Mouse (Mus musculus) midbrain, embryonic 14.5 days (tissue): ENCODE results near the gene Rpl3. TPM values are rescaled to one million over a fixed set of nuclear protein-coding genes. Genes with fewer than 3 reads are reported as not detected.

ENCODE experiments used
- ATAC-seq: fragments of 200-750 bp; cut with Nextera tagmentation; 2 replicates; pipeline ENCODE4 v1.8.0; 2017; ENCODE audit warnings: moderate number of reproducible peaks, moderate library complexity; ENCODE audit not compliant: low FRiP score, low TSS enrichment
- DNase-seq: peaks from one replicate; pipeline ENCODE4 v3.0.0-alpha.2; 2015
- H3K27ac ChIP-seq: fragments of 300-500 bp; sonication (generic); replicated peaks from 2 replicates; pipeline ENCODE4 v1.5.1; 2014; ENCODE audit warnings: mild to moderate bottlenecking, low read depth, low read length, moderate library complexity
- H3K27me3 ChIP-seq: fragments of 300-500 bp; sonication (generic); 2 replicates; pipeline ENCODE4 v1.6.1; 2014; ENCODE audit warnings: low read length, control low read depth, mixed read lengths; ENCODE audit not compliant: control insufficient read depth, insufficient read depth
- H3K36me3 ChIP-seq: fragments of 300-500 bp; sonication (generic); 2 replicates; pipeline ENCODE4 v1.6.1; 2014; ENCODE audit warnings: low read length, control low read depth; ENCODE audit not compliant: control insufficient read depth, insufficient read depth
- H3K4me1 ChIP-seq: fragments of 300-500 bp; sonication (generic); 2 replicates; pipeline ENCODE4 v1.6.1; 2014; ENCODE audit warnings: mild to moderate bottlenecking, antibody characterized with exemption, low read length, control low read depth; ENCODE audit not compliant: control insufficient read depth, insufficient read depth
- H3K4me2 ChIP-seq: fragments of 300-500 bp; sonication (generic); 2 replicates; pipeline ENCODE4 v1.6.1; 2014; ENCODE audit warnings: mild to moderate bottlenecking, low read length, moderate library complexity
- H3K4me3 ChIP-seq: fragments of 300-500 bp; sonication (generic); replicated peaks from 2 replicates; pipeline ENCODE4 v1.5.1; 2014; ENCODE audit warnings: low read depth, low read length
- H3K9ac ChIP-seq: fragments of 300-500 bp; sonication (generic); replicated peaks from 2 replicates; pipeline ENCODE4 v1.6.1; 2014; ENCODE audit warnings: mild to moderate bottlenecking, low read length, moderate library complexity
- H3K9me3 ChIP-seq: fragments of 300-500 bp; sonication (generic); 2 replicates; pipeline ENCODE4 v1.6.1; 2016; ENCODE audit warnings: low read length, control low read depth, mixed read lengths; ENCODE audit not compliant: control insufficient read depth
- WGBS: fragments of 180-500 bp; shearing (Covaris S2); extraction: QIAGEN DNeasy Blood & Tissue Kit; methylation state at CpG from one replicate; pipeline ENCODE4 v1.1.7; 2014; 5-methylcytosine and 5-hydroxymethylcytosine counted together
- polyA plus RNA-seq: library from polyadenylated mRNA; unstranded; fragments of >200 nt; fragmentation: Nextera tagmentation; extraction: Ambion mirVana; gene quantifications from 2 replicates; pipeline ENCODE4 v1.2.1, GENCODE M21; 2014

The Rpl3 gene
- polyA plus RNA-seq, 1 experiment from 2014 or later: 724 TPM

DNA sequence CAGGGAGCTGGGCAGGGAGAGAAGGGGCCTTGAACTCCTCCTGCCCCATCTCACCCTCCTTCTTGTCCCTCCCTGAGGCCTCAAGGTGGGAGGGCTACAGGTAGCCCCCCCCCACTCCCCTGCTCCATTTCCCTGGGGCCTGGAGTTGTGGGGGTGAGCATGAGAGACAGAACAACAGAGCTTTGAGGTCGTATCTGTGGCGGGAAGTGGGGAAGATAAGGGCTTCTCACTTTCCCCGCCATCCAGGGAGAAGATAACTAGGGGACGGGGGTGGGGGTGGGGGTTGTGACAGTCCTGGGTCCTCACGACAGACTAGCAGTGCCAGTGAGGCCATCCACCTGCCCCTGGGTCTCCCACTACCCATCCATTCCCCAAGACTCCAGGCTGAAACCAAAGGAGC is 43.7 kb downstream of the Rpl3 start:
- Histone ChIP-seq H3K27me3 (no peaks in the 10 kb centered on the region; the same call in 1 of the 2 replicates), H3K4me3 (no peak overlapping the region), H3K4me2 (no peak overlapping the region), H3K9me3 (no peaks in the 10 kb centered on the region), H3K4me1 (no peaks in the 10 kb centered on the region), H3K36me3 (no peaks in the 10 kb centered on the region), H3K9ac (no peak overlapping the region), H3K27ac (no peak overlapping the region)
- no peak for DNase-seq
- WGBS: 71% methylated on average over 5 of the region's 5 CpGs
- no peak for ATAC-seq

DNA sequence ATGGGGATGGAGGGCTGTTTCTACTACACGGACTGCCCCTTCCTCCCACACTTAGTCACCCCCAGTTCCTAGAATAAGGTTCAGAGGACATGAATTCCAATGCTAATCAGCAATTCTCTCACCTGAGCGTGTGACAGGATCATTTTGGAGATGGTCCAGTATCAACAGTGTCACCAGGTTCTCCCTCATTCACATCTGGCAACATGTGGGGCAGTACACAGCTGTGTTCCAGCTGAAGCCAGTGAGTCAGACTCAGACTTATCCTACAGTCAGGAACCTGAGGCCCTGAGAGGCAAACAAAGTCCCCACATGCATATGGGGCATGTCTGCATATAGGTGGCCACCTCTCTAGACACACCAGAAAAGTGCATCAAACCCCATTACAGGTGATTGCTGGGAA is 44.4 kb downstream of the Rpl3 start:
- 71% methylated on average over 2 of the region's 2 CpGs for WGBS
- no peak overlapping the region for H3K4me2 ChIP-seq
- no peak overlapping the region for H3K27ac ChIP-seq
- H3K9me3 ChIP-seq: no peaks in the 10 kb centered on the region
- H3K9ac ChIP-seq: no peak overlapping the region
- H3K4me3 ChIP-seq: no peak overlapping the region
- H3K27me3 ChIP-seq: no peaks in the 10 kb centered on the region; the same call in 1 of the 2 replicates
- DNase-seq (no peak), ATAC-seq (no peak)
- H3K4me1 ChIP-seq: no peaks in the 10 kb centered on the region
- no peaks in the 10 kb centered on the region for H3K36me3 ChIP-seq

DNA sequence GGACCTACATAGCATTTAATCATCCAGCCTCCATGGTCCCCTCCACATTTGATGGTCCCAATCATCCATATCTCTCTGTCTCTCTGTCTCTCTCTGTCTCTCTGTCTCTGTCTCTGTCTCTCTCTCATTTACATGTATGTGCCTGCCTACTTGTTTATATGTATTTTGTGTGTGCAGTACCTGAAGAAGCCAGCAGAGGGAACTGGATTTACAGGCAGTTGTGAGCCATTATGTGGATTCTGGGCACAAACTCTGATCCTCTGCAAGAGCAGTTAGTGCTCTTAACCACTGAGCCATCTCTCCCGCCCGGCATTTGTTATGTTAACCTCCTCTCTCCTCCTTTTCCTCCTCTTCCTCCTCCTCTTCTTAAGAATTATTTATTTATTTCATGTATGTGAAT is 45.9 kb downstream of the Rpl3 start:
- H3K27ac ChIP-seq: no peak overlapping the region
- no peaks in the 10 kb centered on the region for H3K9me3 ChIP-seq
- no peaks in the 10 kb centered on the region for H3K4me1 ChIP-seq
- no peak overlapping the region for H3K4me3 ChIP-seq
- no peak for ATAC-seq
- H3K4me2 ChIP-seq: no peak overlapping the region
- no peak overlapping the region for H3K9ac ChIP-seq
- no peaks in the 10 kb centered on the region for H3K36me3 ChIP-seq
- H3K27me3 ChIP-seq: no peaks in the 10 kb centered on the region; the same call in 1 of the 2 replicates
- 97% methylated on average over 2 of the region's 2 CpGs for WGBS
- DNase-seq: no peak

DNA sequence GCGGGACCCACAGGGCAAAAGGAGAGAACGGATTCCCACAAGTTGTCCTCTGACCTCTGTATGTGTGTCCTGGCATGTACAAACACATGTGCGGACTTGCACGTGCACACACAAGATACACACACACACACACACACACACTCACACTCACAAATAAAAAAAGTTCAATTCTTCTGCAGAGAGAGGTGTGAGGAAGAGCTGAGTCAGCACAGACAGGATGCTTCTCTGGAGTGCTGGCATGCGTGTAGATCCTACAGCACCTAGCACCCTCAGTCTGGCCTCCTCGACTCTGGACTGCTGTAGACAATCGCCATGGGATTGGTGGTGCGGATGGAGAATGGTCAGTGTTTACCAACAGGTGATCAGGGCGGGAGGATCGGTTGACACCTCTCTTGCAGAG is 47.4 kb downstream of the Rpl3 start:
- Histone ChIP-seq H3K36me3 (no peaks in the 10 kb centered on the region), H3K9ac (no peak overlapping the region), H3K4me1 (no peaks in the 10 kb centered on the region), H3K27me3 (no peaks in the 10 kb centered on the region), H3K9me3 (no peaks in the 10 kb centered on the region), H3K4me3 (no peak overlapping the region), H3K4me2 (no peak overlapping the region), H3K27ac (no peak overlapping the region)
- DNase-seq (no peak), ATAC-seq (no peak)
- WGBS: 92% methylated on average over 10 of the region's 10 CpGs

DNA sequence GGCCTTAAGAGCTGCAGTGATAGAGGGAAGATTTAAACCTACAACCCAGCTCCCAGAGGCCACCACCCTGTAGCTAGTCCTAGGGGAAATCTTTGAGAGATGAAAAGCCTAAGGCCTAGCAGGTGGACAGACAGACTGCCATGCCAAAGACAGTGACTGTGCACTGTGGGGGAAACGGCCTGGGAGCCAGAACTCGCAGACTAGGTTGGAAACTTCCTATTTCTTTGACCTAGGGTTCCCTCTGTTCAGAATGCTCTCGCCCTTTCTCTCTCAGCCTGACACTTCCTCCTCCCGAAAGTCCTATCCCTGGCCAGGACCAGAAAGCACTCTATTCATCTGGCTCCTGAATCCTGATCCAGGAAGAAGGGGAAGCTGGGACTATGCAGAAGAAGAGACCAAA is 49.5 kb downstream of the Rpl3 start:
- no peak for DNase-seq

DNA sequence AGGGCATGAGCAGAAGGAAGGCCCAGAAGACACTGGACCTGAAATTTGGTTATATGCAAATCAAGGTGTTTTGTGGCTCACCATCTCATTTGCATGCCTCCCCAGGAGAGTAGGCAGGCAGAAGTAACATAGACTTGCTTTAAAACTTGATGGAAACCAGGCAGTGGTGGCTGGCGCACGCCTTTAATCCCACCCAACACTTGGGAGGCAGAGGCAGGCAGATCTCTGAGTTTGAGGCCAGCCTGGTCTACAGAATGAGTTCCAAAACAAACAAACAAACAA is 53.6 kb downstream of the Rpl3 start:
- WGBS: 100% methylated on average over 2 of the region's 2 CpGs
- H3K4me3 ChIP-seq: no peak overlapping the region
- DNase-seq: no peak

More for the DNA sequence above, 49.5 kb downstream of the Rpl3 start:
- H3K4me3 ChIP-seq: no peak overlapping the region
- no peaks in the 10 kb centered on the region for H3K36me3 ChIP-seq
- no peak overlapping the region for H3K4me2 ChIP-seq
- ATAC-seq: no peak
- H3K27ac ChIP-seq: no peak overlapping the region
- H3K27me3 ChIP-seq: no peaks in the 10 kb centered on the region
- H3K9ac ChIP-seq: no peak overlapping the region
- no peaks in the 10 kb centered on the region for H3K4me1 ChIP-seq
- WGBS: 70% methylated on average over 4 of the region's 4 CpGs
- H3K9me3 ChIP-seq: no peaks in the 10 kb centered on the region

DNA sequence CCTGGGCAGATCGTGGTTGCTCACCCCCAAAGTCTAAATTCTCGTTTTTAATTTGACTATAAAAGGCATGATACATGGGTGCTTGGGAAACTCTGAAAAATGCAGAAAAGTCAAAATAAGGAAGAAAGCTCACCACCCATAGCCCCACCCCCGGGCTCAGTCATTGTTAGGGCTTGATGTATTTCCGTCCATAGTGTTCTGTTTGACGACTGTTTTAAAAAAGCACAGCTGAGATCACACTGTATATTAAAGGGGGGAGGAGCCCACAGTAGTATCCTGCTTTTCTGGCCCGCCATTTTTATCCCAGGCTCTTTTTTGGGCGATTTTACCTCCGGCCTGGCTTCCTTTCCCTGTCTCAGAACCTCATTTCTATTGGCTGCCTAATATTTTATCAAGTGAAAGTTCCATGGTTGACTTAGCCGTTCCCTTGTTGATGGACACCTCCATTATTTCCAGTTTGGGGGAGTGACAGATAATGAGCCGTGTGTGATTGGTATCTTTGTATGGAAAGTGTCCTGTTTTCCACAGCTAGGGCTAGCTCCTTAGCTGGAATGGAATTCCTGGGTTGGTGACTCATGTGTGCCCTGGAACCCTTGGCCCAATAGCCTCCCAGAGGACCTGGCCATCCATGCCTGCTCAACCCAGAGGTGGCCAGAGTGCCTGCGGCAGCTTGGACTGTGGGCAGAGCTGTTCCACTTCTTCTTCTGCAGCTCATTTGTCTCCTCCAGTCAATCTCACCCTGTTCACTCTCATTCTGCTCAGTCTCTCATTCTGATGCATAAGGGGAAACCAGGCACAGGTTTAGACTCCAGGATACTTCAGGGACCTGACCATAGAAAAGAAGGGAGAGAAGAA is 54.2 kb downstream of the Rpl3 start:
- Histone ChIP-seq H3K36me3 (no peaks in the 10 kb centered on the region), H3K4me3 (no peak overlapping the region), H3K4me1 (no peaks in the 10 kb centered on the region), H3K4me2 (no peak overlapping the region), H3K27me3 (no peaks in the 10 kb centered on the region), H3K9ac (no peak overlapping the region), H3K9me3 (no peaks in the 10 kb centered on the region), H3K27ac (no peak overlapping the region)
- DNase-seq (no peak), ATAC-seq (no peak)
- WGBS: 83% methylated on average over 11 of the region's 11 CpGs

More for the DNA sequence above, 53.6 kb downstream of the Rpl3 start:
- Histone ChIP-seq H3K4me1 (no peaks in the 10 kb centered on the region), H3K4me2 (no peak overlapping the region), H3K9ac (no peak overlapping the region), H3K27ac (no peak overlapping the region), H3K27me3 (no peaks in the 10 kb centered on the region), H3K9me3 (no peaks in the 10 kb centered on the region), H3K36me3 (no peaks in the 10 kb centered on the region)
- ATAC-seq: no peak

DNA sequence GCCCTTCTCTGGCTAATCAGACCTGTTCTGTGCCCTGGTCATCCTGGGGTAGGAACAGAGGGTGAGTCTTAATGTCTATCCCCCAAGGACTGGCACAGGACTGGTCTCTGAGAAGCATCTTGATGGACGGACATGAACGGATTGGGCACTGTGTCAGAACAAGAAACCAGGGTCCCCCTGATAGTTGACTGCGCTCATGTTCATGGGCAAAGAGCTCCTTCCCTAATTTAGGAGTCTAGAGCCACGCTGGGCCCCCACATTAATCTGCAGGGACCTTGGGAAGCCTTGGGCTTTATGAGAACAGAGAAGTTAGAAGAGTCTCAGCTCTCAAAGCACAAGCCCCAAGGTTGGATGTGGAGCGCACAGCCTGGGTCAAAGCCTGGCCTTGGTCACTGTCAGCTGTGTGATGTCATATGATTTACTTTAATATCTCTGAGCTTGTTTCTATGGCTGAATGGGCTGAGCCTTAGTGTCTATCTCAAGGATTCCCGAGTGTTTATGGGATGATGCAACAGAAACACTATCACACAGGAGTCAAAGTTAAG is 56.3 kb downstream of the Rpl3 start:
- 85% methylated on average over 6 of the region's 6 CpGs for WGBS

DNA sequence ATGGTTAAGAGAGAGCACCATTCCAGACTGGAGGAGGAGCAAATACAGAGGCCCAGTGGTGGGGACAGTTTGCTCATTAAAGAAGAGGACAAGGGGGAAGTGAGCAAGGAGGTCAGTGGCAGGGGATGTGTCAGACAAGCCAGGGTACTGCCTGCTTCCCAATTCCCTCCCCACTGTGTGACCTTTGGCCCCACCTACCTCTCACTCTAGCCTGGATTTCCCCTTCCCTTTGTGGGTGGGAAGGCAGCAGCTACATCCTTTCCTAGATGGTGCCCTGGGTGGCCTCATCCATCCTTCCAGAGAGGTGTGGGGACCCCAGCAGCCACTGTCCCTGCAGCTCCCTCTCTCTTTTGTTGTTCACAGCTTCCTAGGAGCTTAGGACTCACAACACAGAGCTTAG is 56.8 kb downstream of the Rpl3 start:
- no peak for ATAC-seq
- DNase-seq: no peak
- Histone ChIP-seq H3K4me2 (no peak overlapping the region), H3K4me1 (no peaks in the 10 kb centered on the region), H3K9me3 (no peaks in the 10 kb centered on the region), H3K4me3 (no peak overlapping the region), H3K9ac (no peak overlapping the region), H3K27me3 (no peaks in the 10 kb centered on the region), H3K27ac (no peak overlapping the region), H3K36me3 (no peaks in the 10 kb centered on the region)

More for the DNA sequence above, 56.3 kb downstream of the Rpl3 start:
- ATAC-seq (no peak), DNase-seq (no peak)
- no peaks in the 10 kb centered on the region for H3K27me3 ChIP-seq
- H3K4me1 ChIP-seq: no peaks in the 10 kb centered on the region
- no peak overlapping the region for H3K4me3 ChIP-seq
- H3K36me3 ChIP-seq: no peaks in the 10 kb centered on the region
- H3K27ac ChIP-seq: no peak overlapping the region
- H3K9me3 ChIP-seq: no peaks in the 10 kb centered on the region
- H3K4me2 ChIP-seq: no peak overlapping the region
- H3K9ac ChIP-seq: no peak overlapping the region
